Mouse (Mus musculus) c-Kit-positive CD71-positive TER-119-positive erythroid progenitor cells, embryonic 14.5 days (primary cell): ENCODE data around the gene Clps.
"Not testable (repeated sequence)": the region's sequence is repeated elsewhere in the genome, so short reads cannot be mapped to it uniquely, and the experiment has no call there.

ENCODE experiments used
- DNase-seq: peaks from one replicate; pipeline ENCODE4 v3.0.0-alpha.2; 2013; ENCODE audit warnings: low spot score

Gene Clps

GRCm38 (mm10) chr17:28560598-28560997, at the start of gene Clps:
TSS of gene Clps (minus strand) at chr17:28560766.
- no peak for DNase-seq

- no peak for DNase-seq
Measured at GRCm38 (mm10) chr17:28609543-28609942, 49.0 kb upstream of the Clps start.

GRCm38 (mm10) chr17:28601557-28602250, 41.1 kb upstream of the Clps start:
- no peak for DNase-seq

DNA sequence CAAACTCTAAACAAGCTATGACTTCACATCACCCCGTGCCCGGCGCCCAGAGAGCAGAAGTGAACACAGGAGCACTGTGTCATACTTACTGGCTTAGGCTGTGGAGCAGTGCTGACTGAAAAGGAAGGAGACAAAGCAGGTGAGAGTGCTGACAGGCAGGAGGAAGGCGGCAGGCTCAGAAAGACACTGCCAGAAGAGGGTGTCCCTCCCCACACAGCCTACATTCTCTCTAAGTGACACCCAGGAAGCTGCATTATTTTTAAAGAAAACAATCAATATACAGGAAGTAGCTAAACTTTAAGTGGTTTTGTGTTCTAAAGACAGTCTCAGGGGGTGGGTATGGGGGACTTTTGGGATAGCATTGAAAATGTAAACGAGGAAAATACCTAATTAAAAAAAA, 40.2 kb upstream of the Clps start:
- DNase-seq = no peak

DNA sequence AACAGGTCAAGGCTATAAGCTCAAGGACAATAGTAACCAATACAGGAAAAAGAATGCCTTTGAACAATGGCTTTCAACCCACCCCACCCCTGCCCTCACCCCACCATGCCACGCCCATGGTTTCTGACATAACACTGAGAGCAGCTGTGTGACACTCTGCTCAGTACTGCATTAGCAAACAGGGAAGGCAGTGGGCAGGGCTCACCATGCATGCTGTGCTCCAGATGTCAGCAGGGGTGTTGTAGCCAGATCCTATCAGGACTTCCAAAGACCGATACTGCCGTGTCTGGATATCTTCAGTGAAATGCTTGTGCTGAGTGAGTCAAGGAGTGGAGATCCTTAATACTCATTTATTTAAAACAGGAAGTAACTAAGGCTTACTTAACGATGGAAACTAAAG, 33.4 kb upstream of the Clps start:
- no peak for DNase-seq

DNA sequence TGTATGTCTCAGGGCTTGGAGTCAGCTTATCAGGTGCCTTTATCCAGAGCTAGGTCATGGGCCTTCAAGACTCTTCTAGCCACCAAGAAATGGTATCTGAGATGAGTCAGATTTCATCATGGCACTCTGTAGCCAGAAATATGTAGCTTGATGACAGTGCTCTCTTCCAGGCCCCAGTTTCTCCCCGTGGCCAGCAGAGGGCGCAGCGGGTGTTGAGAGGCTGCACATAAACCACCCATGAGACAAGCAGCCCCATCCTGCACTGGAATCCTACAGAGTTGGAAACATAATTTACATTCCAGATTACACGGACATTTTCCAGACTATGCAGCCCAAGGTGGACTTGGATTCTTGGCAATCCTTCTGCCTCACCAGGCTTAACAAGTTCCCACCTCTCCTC, 32.4 kb upstream of the Clps start:
- peak; percentile 70 for DNase-seq

DNA sequence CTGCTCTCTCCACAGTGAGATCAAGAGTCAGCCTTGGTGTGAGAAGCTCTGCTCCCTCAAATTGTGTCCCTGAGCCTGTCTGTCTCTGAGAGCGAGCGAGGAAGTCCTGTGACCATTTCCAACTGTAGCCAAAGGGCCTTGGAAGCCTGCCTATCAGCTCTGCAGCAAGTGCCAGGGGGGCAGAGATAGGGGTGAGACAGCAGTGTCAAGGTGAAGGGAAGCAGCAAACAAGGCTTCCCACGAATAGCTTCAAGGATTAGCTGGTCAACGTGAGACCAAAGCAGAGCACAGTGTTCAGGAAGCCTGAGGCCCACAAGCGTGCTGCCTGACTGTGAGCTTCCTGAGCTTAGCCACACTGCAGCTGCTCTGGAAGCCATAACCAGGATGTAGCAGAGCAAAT, 30.9 kb upstream of the Clps start:
- DNase-seq = no peak

- no peak for DNase-seq
Measured at GRCm38 (mm10) chr17:28590596-28590995, 30.0 kb upstream of the Clps start.

GRCm38 (mm10) chr17:28588591-28588990, 28.0 kb upstream of the Clps start:
- no peak for DNase-seq

DNA sequence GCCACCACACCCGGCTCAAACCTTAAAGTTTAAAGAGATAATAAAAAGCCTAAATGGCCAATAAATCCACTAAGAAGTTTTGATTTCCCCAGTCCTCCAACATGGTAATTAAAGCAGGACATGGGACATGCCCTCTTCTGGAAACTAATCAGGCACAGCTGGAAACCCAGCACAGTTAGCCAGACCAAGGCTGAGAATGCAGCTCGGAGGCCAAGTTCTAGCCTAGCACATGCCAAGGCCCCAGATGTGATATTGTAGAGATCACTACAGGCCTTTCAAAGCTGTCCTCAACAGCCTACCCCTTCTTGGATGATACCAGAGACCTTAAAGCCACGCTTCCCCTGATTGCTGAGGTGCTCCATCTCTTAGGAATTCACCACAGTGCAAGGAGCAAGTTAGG, 25.9 kb upstream of the Clps start:
- DNase-seq = no peak

DNA sequence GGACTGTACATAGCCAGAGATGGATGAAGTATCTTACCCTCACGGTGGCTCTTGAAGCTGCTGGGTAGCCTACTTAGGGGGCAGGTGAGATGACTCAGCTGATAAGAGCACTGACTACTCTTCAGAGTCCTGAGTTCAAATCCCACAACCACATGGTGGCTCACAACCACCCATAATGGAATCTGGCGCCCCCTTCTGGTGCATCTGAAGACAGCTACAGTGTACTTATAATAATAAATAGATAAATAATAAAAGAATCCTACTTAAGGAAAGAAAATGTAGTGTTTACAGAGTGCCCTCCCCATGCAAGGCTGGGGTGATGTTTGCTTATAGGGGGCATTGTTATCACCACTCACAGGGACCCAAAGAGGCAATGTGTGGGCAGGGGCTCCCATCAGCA, 20.5 kb upstream of the Clps start:
- DNase-seq = no peak

DNA sequence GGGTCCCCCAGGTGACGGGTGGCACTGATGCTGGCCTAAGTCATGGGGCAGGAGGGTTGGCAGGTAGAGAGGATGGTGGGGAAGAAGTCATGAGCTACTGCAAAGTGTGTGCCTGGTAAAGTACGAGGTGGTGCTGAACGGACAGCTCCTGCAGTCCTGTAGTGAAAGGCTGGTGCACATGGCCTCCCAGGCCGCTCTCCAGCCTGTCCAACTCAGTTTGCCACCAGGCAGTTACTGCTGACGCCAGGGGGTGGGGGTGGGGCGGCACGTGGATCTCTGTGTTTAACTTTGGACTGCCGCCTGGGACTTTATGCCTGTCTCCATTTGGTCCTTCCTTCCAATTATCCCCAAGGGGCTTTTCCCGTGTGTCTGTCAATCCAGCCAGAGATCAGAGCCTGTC, 19.8 kb upstream of the Clps start:
- peak; percentile 59 for DNase-seq

DNA sequence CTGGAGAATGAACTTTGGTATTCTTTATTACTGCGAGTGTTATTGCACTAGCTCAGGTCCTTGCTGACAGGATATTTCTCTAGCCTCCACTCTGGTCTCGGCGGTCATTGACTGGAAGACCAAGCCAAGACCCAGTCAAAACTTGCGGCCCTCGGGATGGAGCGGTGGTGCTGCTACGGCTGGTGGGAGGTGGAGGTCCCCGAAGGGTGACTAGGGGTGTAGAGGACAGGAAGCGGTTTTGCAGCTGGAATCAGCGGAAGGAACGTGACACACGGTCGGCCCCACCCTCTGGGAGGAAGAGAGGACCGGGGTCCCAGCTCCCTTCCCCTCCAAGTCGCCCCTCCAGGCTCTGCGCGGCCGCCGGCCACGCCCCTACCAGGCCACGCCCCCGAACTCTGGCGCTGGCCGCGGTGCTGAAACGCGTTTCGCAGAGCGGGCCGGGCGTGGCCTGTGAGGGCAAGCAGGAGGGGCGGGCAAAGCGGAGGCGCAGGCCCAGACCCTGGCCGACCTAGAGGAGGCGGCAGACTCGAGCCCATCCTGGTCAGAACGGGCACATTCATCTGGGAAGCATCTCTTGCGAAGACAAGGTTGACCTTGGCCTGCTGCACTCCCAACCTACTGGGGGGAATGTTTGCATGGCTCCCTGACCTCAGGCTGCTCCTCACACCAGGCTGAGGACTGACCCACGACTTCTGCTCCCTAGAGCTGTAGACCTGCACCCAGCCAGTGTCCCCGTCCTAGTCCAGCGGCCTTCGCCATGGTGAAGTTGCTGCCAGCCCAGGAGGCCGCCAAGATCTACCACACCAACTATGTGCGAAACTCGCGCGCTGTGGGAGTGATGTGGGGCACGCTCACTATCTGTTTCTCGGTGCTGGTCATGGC, 14.9 kb upstream of the Clps start, which contains the start of gene Lhfpl5:
Gene Lhfpl5, plus strand, starts transcription at position 398 of the 882 bp plus-strand sequence.
- peak; percentile 37 for DNase-seq

DNA sequence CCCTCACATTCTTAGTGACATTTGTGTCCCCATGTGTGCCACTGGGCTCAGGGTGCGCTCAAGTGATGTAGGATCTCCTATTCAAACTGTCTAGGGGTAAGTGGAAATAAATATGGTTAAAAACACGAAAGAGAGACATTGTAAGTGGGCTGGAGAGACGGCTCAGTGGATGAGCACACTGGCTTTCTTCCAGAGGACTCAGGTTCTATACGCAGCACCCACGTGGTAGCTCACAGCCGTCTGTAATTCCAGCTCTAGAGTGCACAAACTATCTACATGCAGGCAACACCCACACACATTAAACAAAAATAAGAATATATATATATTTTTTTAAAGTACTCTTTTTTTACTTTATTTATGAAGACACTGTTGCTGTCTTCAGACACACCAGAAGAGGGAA, 12.4 kb upstream of the Clps start:
- no peak for DNase-seq

DNA sequence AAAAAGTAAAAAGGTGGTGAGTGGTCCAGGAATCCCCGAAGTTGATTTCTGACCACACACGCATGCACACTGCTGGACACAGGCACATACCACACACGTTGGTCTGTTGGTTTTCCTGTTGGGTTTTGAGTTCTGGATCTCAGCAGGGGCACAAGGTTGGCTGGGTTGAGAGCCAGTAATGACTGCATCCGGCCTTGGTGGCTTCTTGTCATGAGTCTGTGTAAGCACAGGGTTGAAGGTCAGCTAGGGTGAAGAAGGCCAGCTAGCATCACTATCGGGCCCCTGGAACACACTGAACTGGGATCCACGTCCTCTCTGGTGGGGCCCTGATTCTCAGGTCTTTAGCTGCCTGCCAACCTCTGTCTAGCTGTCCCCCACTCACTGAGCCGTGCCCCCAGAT, 12.0 kb upstream of the Clps start:
- no peak for DNase-seq

DNA sequence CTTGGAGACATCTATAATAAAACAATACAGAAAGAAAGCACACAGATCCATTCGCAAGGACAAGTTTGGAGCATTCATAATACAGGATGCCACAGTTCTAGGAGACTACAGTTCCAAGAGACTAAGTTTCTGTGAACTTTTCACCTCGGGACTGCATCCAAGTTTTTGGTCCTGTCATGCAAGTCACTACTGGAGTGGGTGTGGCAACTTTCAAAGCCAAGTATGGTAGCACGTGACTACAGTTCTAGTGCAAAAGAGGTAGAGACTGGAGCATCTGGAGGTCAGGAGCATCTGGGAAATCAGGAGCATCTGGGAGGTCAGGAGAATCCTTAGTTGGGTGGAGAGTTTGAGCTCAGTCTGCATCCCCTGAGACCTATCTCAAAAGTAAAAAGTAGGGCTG, 11.3 kb upstream of the Clps start:
- DNase-seq = no peak

GRCm38 (mm10) chr17:28567541-28567940, 7.0 kb upstream of the Clps start:
- no peak for DNase-seq

DNA sequence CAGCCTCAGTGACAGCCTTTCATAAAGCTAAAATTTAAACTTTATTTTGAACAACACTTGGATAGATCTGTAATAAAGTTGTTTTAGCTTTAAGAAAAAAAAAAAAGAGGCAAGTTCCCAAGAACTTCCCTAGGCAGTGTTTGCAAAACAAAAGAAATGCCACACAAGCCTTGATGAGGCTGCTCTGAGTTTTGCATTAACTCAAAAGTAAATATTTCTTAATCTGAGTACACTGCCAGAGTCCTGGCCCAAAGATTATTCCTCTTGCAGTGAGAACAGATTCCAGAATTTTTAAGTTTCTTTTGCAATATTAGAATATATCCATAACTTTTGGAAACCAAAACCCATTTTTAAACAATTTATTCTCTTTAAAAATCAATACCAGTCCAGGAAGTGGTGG, 4.6 kb upstream of the Clps start:
- no peak for DNase-seq

DNA sequence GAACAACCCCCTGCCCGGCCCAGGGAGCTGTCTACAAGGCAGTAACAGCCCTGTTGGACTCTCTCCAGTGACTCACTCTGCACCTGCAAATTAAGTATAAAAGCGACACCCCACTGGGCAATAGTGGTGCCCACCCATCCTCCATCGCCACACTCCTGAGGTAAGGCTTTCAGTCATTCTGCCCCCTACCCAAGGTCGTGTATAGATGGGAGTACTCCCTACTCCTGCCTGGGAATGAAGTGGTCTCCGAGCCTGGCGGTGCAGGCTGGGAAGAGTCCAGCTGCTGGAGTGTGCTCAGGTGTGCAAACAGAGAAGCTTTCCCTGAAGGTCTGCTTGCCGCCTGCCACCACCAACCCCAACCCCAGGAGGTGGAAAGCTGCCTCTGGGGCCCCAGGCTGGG, 1.0 kb upstream of the Clps start:
- DNase-seq = no peak

GRCm38 (mm10) chr17:28557772-28558171, 2.8 kb downstream of the Clps start:
- no peak for DNase-seq

DNA sequence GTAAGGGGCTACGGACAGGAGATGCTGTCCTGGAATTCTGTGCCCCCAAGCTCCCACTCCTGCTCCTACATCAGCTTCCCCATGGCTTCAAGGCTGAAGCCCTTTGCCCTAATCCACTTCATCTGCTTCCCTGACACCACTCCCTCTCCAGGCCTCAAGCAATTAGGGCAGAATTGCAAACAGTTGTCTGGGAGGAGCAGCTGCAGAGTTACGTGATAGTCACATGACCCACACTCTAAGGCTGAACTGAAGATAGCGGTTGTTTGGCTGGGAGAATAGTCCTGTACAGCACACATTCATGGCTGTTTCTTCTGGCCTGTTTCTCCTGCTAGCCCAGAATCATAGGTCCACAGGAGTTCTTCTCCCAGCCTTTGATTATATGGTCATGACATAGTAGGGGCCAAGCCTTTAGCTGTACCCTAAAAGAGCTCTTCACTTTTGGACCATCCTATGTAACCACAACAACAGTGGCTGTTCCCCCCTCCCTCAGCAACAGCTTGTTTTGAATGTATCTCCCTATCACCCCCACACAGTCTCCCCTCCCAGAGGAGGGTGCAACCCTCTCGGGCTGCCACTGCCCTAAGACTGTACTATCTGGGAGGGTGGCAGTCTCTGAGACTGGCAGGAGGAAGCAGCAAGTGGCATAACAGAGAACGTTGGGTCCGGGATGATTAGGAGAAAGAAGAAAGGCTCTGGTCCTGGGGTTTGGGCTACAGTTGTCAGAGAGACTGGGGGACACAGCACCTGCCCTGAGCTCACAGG, 3.8 kb downstream of the Clps start:
- no peak for DNase-seq

- DNase-seq = not testable (repeated sequence)
Measured at GRCm38 (mm10) chr17:28554021-28554420, 6.5 kb downstream of the Clps start.
